Mouse (Mus musculus): ENCODE data around the gene Zfp382. TPM values are rescaled to one million over a fixed set of nuclear protein-coding genes. Genes with fewer than 3 reads are reported as not detected.
"Not testable (repeated sequence)": the region's sequence is repeated elsewhere in the genome, so short reads cannot be mapped to it uniquely, and the experiment has no call there.

Gene Zfp382
- total RNA-seq, 2 experiments from 2014 or later: 2.1 to 2.5 TPM

DNA sequence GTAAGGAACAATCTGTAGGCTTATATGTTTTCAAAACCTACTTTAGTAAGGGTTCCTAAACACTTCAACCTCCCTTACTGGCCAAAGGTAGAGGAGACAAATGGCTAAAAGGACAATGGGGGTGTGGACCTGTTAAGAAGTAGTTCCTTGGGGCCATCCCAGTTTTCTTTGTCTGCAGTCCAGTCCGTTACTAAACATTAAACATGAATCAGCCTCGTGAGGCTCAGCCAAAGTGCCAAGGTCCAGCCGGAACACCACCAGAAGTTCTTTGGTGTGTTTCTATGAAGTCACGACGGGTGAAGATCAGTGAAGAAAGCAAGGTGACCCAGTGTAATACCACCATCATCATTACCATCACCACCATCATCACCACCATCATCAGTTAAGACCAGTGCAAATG lies 25.3 kb downstream of the Zfp382 start:
- DNase-seq: no peak

- no peak for DNase-seq
These were observed 32.3 kb downstream of the Zfp382 start for GRCm38 (mm10) chr7:30154040-30154439.

DNA sequence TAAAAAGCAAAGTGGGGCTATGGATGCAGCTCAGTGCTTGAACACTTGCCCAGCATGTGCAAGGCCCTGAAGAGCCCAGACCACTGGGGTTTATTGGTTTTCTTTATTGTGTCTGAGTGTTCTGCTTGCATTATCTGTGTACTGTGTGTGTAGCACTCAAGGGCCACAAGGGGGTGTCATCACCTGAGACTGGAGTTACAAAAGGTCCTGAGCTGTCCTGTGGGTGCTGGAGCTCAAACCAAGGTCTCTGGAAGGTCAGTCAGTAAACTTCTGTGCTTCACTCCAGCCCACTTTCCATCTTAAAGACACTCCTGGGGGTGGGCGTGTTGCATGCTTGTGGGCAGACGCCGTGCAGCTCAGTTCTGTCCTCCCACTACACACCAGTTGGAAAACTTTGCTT lies 33.8 kb downstream of the Zfp382 start:
- no peak for DNase-seq

DNA sequence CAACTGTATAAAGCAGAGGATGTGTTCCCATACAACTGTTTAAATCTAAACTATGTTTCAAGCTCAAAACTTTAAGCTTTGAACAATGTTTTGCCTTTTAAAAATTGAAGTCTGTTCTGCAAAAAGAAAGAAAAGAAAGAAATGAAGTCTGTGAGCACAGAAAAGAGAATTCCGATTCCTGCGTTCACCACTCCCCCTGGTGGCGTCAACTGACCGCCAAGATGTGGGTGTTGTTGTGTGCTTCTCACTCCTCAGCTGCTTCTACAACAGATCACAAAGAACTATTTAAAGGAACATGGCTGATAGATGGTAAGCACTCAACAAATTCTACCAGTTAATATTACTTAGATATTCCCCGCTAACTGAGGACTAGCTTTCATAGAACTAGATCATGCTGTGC lies 41.4 kb downstream of the Zfp382 start:
- DNase-seq: no peak

- no peak for DNase-seq
These were observed 43.0 kb downstream of the Zfp382 start for GRCm38 (mm10) chr7:30164745-30165144.

- DNase-seq: peak in 1 of 2 experiments; percentile 29
These were observed 47.3 kb downstream of the Zfp382 start for GRCm38 (mm10) chr7:30168914-30169582.

DNA sequence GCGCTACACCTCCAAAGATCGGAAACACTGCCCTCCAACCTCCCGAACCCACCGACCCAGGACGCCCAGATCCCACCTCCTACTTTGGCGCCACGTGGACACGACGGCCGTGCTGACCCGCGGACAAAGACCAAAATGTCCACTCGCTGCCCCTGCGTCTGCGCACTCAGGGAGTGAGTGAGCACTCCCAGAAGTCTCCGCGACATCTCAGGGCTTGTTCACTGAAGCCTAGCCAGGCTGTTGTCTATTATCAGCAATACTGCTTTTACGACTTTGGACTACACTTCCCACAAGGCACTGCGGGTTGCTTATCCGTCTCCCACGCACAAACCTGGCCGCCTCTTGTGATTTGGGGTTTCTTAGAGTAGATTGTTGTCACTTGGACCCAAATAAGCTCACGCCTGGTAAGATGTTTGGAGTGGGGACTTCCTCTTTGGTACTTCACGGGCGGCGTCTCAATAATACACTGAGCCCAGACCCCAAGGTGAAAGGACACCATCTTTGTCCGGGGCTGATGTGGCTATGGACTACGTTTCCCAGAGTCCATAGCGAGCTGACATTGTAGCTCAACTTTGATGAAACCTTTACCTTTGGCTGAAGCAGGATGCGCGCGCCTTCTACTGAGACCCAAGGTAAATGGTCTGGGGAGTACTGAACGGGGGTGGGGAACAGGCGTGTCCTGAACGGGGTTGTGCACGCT lies 48.0 kb downstream of the Zfp382 start, which contains the start of gene Zfp146:
Gene Zfp146, minus strand, starts transcription at position 168 of the 700 bp plus-strand sequence.
- peak; percentile 97 to 98 for DNase-seq

GRCm38 (mm10) chr7:30170283-30170951 lies 48.7 kb downstream of the Zfp382 start:
- DNase-seq: no peak

GRCm38 (mm10) chr7:30176474-30176873 lies 54.7 kb downstream of the Zfp382 start:
- no peak for DNase-seq

DNA sequence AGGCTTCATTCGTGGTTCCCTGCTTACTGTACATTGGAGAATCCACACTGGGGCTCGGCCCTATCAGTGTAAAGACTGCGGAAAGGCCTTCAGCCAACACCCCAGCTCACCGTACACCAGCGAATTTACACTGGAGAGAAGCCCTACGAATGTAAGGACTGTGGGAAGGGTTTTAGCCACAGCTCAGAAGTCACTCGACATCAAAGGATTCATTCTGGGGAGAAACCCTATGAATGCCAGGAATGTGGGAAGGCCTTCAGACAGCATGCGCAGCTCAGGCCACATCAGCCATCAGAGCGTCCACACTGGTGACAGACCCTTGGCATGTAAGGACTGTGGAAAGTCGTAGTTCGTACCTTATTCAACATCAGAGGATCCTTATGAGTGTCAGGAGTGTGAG lies 56.5 kb downstream of the Zfp382 start:
- no peak for DNase-seq

- DNase-seq: peak; percentile 77 to 87
These were observed 59.6 kb downstream of the Zfp382 start for GRCm38 (mm10) chr7:30181308-30181707.

GRCm38 (mm10) chr7:30181929-30182328 lies 60.2 kb downstream of the Zfp382 start:
- not testable (repeated sequence) for DNase-seq

- not testable (repeated sequence) for DNase-seq
These were observed 61.4 kb downstream of the Zfp382 start for GRCm38 (mm10) chr7:30183189-30183588.

GRCm38 (mm10) chr7:30183879-30184289 lies 62.1 kb downstream of the Zfp382 start, which contains the start of gene Cox7a1:
Gene Cox7a1, plus strand, starts transcription at chr7:30184144.
- DNase-seq: peak; percentile 97

Small RNA genes lying within 50 kb of the gene (microRNA-seq; reads per million reads assigned to microRNA genes)
- 0 reads per million in 2 experiments for gene Gm23368

Other genes starting within 250 kb of the Zfp382 start
- gene Zfp27, start 215.4 kb upstream of the Zfp382 start, total RNA-seq (2021): 1 to 10 TPM; 8.6 to 8.7 TPM
- gene Zfp383, start 213.7 kb upstream of the Zfp382 start, total RNA-seq (2021): 1 to 10 TPM; 4.2 to 7.5 TPM
- gene Zfp74, start 167.9 kb upstream of the Zfp382 start, total RNA-seq (2021): 1 to 10 TPM; 4.3 to 6.8 TPM
- 10 to 100 TPM; 24.0 to 31.6 TPM for gene Zfp568, start 138.0 kb upstream of the Zfp382 start, total RNA-seq (2021)
- gene Zfp14, start 70.6 kb upstream of the Zfp382 start, total RNA-seq (2021): 1 to 10 TPM; 2.0 to 2.9 TPM
- gene Zfp82, start 49.0 kb upstream of the Zfp382 start, total RNA-seq (2021): 1 to 10 TPM; 3.0 to 3.1 TPM
- not detected for gene Gm26920, start 31.5 kb upstream of the Zfp382 start, total RNA-seq (2021)
- gene Zfp566, start 31.4 kb upstream of the Zfp382 start, total RNA-seq (2021): 1 to 10 TPM; 1.4 to 1.9 TPM
- 10 to 100 TPM; 26.9 to 38.9 TPM for gene Zfp260, start 27.2 kb upstream of the Zfp382 start, total RNA-seq (2021)
- gene Zfp146, start 47.8 kb downstream of the Zfp382 start, total RNA-seq (2021): 10 to 100 TPM; 27.8 to 30.9 TPM
- 1,000 to 10,000 TPM; 2,821 to 3,018 TPM for gene Cox7a1, start 62.2 kb downstream of the Zfp382 start, total RNA-seq (2021)
- 100 to 1,000 TPM; 277 to 293 TPM for gene Capns1, start 76.9 kb downstream of the Zfp382 start, total RNA-seq (2021)
- 10 to 100 TPM; 51.1 to 53.7 TPM for gene Polr2i, start 110.0 kb downstream of the Zfp382 start, total RNA-seq (2021)
- 10 to 100 TPM; 57.8 to 68.2 TPM for gene Tbcb, start 110.3 kb downstream of the Zfp382 start, total RNA-seq (2021)
- not detected for gene Ovol3, start 113.8 kb downstream of the Zfp382 start, total RNA-seq (2021)
- not detected for gene Thap8, start 158.2 kb downstream of the Zfp382 start, total RNA-seq (2021)
- gene Wdr62, start 158.5 kb downstream of the Zfp382 start, total RNA-seq (2021): under 1 TPM; 0.57 to 0.80 TPM
- 1 to 10 TPM; 5.7 TPM for gene Clip3, start 169.8 kb downstream of the Zfp382 start, total RNA-seq (2021)
- gene Alkbh6, start 186.8 kb downstream of the Zfp382 start, total RNA-seq (2021): 10 to 100 TPM; 26.2 to 27.8 TPM
- gene Syne4, start 192.9 kb downstream of the Zfp382 start, total RNA-seq (2021): 1 to 10 TPM in 1 of 2 experiments, under 1 TPM in 1; 0.72 to 2.0 TPM
- gene E130208F15Rik, start 199.8 kb downstream of the Zfp382 start, total RNA-seq (2021): 1 to 10 TPM in 1 of 2 experiments, under 1 TPM in 1; 0.45 to 1.1 TPM
- 10 to 100 TPM; 13.3 to 13.5 TPM for gene Sdhaf1, start 202.0 kb downstream of the Zfp382 start, total RNA-seq (2021)
- 1 to 10 TPM; 1.4 to 1.8 TPM for gene Lrfn3, start 240.8 kb downstream of the Zfp382 start, total RNA-seq (2021)

All from heart, adult 18-20 months (tissue).